In the genomic region with DNA sequence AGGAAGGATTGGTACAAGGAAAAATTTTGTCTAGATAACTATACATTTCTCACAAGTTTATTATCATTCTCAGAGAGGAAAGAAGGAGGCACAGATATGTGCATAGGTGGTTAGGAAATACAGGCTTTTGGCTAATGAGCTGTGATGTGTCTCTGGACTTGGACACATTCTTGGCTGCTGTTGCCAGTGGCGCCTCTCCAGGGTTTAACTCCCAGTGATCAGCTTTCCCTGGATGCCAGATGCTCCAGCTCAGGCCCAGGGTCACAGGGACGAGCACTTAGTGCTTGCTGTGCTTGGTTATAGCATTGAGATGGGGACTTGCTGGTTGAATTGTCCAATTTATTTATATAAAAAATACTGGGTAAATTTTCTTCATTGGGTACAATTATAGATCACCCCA, we compare ENCODE assay signal across 10 mouse cellular contexts.
DNase-seq lines count a peak whose midpoint lies in the region; TF ChIP-seq lines count a peak whose summit lies in the region.
"Had no signal": no experiment of that assay in that cellular context is flagged by ENCODE, and none has a peak within 500 bp of the region (broad histone marks: within the 10 kb centered on the region; RNA-seq: fewer than 3 reads in every experiment).

No protein-coding gene starts in this region.

- H3K4me3 ChIP-seq in layer of hippocampus, adult 2 months = no peak overlapping the region
- H3K4me3 ChIP-seq: embryonic facial prominence, embryonic 13.5 days; liver, embryonic 12.5 days had no signal

- TF ChIP-seq CTCF in layer of hippocampus, adult 2 months (conservative IDR thresholded peaks at IDR 0.05) = no peak

- H3K27ac ChIP-seq in layer of hippocampus, adult 2 months = no peak overlapping the region
- H3K27ac ChIP-seq: embryonic facial prominence, embryonic 13.5 days; liver, embryonic 12.5 days had no signal

- peak; percentile 72 for DNase-seq in adrenal gland, postnatal 10 days
- DNase-seq in adrenal gland, adult 8-10 months = no peak
- DNase-seq in retina, adult 2 months (ENCODE audit: low read depth, low spot score) = peak; percentile 16
- DNase-seq in retina, embryonic 14.5 days (ENCODE audit: low spot score) = no peak
- peak; percentile 44 to 60 for DNase-seq in lung, adult 18-20 months
- peak; percentile 24 to 76 for DNase-seq in urinary bladder, postnatal 36 days (ENCODE audit: low spot score in 2 of 2)
- no peak for DNase-seq in layer of hippocampus, adult 2 months (ENCODE audit: low spot score in 2 of 2)
- DNase-seq in frontal cortex, postnatal 14 days (ENCODE audit: low spot score in 2 of 2) = no peak

Comparison
In these comparisons a context has a peak if more than half of its experiments do, and no peak if none do; other contexts are left out.
1. DNase-seq: peak in adrenal gland, postnatal 10 days (single experiment), retina, adult 2 months (single experiment), lung, adult 18-20 months (2 of 2) and urinary bladder, postnatal 36 days (2 of 2); none in adrenal gland, adult 8-10 months (single experiment), retina, embryonic 14.5 days (single experiment), layer of hippocampus, adult 2 months (0 of 2) and frontal cortex, postnatal 14 days (0 of 2).